Mouse (Mus musculus): ENCODE measurements at regions not wholly inside any gene's neighbourhood (a gene's known extent, or its start where the extent isn't known, plus 50 kb on each side); places are given as distances from the start of the nearest gene placed in this dataset.

DNA sequence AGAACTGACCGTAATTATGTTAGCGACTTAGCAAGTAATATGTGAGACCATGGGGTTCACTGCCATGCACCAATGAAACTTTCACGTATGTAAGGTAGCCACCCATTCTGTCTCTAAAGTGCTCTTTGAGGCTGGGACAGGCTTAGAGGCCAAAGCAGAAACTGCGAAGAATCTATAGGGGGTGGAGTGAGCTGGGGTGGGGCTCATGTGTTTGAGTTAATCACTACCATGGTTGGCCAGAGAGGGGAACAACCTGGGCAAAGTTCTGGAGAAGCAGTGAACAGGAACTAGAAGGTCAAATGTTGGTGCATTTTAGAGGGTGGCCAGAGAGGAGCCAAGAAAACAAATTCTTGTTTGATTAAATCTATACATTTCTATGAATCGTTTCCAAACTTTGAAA is 136.4 kb downstream of the Tmem17 start:
- no peak for TF ChIP-seq CTCF (IDR thresholded peaks at IDR 0.05; ENCODE audit: low read depth)
- TF ChIP-seq EP300 (IDR thresholded peaks at IDR 0.05; ENCODE audit: low read depth), result no peak

Data from heart, postnatal 0 days (tissue).